Mouse (Mus musculus): ENCODE measurements around the gene Wdr4. TPM values are rescaled to one million over a fixed set of nuclear protein-coding genes. Genes with fewer than 3 reads are reported as not detected.
A peak's percentile ranks its signal among the peaks of the same experiment; 100 is the strongest.
"Not testable (repeated sequence)": the region's sequence is repeated elsewhere in the genome, so short reads cannot be mapped to it uniquely, and the experiment has no call there.

Gene Wdr4
- total RNA-seq (2021): 10 to 100 TPM; 26.3 to 28.8 TPM
- long read RNA-seq, full-length matches to known transcripts: 20 of 24 reads
- long read RNA-seq, partial matches to known transcripts: 1 of 24 reads
- long read RNA-seq, other reads (novel, unspliced or antisense): 3 of 24 reads

GRCm38 (mm10) chr17:31519946-31520838 lies at the start of gene Wdr4, which contains the start of gene Ndufv3:
Gene Wdr4, minus strand, starts transcription at chr17:31519980.
Gene Ndufv3, plus strand, starts transcription at chr17:31520115.
- DNase-seq (ENCODE audit: low spot score in 2 of 2): peak; percentile 97 to 98

GRCm38 (mm10) chr17:31566276-31566675 lies 46.5 kb upstream of the Wdr4 start:
- DNase-seq (ENCODE audit: low spot score in 2 of 2): no peak

DNA sequence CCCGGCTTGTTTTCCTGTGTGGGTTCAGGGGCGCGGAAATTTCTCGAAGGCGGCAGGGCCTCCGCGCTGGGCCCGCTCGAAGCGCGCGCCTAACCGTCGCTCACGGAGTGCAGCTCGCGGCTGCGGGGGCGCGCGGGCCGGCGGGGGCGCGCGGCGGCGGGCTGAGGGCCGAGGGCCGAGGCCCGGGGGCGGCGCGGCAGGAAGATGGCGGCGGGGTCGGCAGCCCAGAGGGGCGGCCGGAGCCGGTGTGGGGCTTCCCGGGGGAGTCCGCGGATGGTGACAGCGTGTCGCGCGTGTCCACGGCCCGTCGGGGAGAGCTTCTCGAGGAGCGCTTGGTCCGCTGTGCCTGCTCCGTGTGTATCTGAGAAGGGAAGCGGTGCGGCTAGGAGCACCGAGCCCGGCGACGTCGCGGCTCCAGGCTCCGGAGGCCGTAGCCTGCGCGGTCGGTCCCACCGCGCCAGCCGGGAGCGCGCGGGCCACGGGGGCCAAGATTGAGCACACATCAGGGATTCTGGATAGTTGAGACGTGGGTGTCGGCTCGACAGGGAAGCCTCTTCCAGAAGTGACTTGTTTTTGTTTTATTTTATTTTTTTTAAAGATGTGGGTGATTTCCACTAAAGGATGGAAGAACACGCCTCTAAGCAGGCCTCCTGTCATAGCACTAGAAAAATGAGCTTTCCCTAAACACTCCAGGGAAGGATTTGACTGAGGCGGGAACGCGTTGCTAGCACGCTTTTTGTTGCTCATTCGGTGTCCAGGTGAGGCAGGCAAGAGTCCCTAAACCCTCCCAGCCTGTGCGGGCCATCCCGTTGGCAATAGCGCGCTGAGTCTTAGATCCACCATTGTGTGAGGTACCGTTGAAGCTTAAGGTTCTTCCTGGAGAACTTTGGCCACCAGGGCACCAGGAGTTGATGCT lies 45.6 kb upstream of the Wdr4 start:
- peak; percentile 72 to 81 for DNase-seq (ENCODE audit: low spot score in 2 of 2)

DNA sequence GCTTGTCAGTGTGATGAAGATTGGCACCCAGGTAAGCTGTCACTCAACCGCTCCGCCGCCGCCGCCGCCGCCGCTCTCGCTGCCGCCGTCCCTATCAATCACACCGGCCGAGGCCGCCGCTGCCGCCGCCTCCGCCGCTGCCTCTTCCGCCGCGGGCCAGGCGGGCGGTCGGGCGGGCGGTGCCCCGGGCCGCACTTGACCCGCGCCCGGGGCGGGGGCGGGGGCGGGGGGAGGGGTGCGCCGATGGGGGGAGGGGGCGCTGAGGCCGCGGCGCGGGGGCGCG lies 45.0 kb upstream of the Wdr4 start:
- DNase-seq (ENCODE audit: low spot score in 2 of 2): no peak

DNA sequence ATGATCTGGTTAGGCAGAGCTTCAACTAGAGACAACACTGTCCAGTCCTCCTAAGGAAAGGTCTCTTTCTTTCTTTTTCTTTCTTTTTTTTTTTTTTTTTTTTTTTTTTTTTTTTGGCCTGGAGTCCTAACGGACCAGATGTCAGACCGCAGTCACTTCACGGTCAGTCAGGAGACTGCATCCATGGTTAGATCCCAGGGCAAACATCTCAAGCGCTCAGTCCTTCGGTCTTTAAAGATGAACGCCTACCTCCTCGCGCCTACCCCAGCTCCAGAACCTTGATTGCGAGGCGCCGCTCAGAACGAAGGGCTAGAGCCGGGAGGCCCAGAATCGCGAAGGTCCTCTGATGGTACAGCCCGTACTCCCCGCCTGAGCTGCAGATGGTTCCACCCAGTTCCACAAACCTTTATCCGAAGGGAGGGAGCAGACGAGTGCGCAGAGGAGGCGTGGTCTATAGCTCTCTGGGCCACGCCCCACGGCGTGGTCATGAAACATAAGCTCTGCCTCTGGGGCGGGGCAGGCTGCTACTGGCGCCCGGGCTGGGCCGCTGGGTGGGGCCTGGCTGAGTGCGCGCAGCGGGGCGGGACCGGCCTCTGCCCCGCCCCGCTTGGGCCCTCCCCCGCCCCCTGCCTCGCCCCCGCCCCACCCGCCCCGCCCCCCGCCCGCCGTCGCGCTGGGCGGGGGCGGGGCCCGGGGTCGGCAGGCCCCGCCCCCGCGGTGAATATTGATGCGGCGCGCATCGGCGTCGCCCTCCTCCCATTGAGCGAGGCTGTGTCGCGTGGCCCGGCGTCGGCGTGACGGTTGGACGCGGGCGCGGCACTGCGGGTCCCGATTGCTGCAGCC lies 44.5 kb upstream of the Wdr4 start, which contains the start of gene Pknox1:
Gene Pknox1, plus strand, starts transcription at position 720 of the 843 bp plus-strand sequence.
- peak; percentile 97 to 98 for DNase-seq (ENCODE audit: low spot score in 2 of 2)

DNA sequence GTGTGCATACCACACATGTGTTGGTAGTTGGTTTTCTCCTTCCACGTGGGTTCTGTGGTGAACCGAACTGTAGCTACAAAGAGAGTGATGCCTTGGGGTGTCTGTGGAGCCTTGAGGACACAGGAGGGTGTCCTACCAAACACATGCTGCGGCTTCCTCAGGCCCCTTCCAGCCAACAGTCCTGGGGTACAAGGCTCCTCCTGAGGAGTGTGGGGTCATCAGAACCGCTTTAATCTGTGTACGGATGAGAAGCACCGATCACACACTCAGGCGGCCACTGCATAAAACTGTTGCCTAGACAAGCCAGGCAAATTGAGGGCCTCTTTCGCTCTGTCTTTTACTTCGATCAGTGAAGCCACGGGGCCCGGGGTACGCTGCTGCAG lies 43.8 kb upstream of the Wdr4 start:
- DNase-seq (ENCODE audit: low spot score in 2 of 2): peak; percentile 49 to 58

DNA sequence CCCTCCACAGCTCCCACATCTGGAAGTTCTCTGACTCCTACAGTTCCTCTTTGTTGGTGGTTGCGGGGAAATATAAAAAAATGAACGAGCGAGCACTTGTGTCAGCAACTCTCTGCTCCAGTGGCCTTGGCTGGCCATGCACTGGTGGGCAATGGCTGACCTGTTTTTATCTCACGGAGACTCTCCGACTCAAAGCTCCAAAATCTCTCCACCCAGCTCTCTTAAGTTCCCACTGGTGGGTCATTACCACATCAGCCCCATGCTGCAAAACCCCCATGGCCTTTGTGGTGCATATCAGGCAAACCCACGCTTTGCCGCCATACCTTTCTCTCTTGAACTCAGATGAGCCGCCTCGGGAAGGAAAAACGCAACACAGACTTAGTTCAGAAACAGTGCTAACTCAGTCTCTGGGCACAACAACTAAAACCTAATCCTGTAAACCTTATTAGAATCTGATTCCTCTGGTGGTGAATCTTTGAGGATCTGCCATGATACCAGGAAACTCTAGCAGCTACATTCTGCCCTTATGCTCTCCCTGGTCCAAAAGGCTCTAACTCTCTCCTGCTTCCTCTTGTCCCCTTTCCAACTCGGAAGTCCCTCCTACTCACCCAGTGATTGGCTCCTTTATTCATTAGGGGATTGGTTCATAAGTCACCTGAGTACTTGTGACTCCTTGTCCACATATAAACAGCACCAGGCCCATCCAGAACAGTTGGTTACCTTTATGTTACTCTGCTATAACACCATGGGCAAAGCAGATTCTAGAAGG lies 39.4 kb upstream of the Wdr4 start:
- DNase-seq (ENCODE audit: low spot score in 2 of 2): no peak

DNA sequence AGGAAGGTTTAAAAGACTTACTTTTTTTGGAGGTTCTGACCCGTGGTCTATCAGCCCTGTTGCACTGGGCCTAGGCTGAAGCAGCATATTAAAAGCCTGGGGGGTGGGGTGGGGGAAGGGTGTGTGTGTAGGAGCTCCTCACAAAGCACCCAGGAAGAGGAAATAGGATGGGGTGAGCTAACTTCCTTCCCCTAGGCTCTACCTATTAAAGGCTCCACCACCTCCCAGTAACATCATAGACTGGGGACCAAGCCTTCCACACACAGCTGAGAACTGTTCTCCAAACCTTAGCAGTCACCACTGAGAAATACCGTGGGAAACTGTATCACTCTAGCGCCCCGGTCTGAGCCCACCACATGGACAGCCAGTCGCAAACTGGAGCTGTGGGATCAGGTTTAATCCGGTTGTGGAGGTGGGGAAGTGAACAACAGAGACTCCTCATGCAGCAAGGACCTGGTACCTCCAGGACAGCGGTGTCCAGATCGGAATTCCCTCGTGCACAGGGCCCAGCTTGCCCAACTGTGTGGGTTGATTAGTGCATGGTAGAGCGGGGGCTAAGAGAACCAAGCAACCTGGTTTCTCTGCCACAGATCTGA lies 38.3 kb upstream of the Wdr4 start:
- no peak for DNase-seq (ENCODE audit: low spot score in 2 of 2)

- no peak for DNase-seq (ENCODE audit: low spot score in 2 of 2)
These were observed 37.5 kb upstream of the Wdr4 start for GRCm38 (mm10) chr17:31557124-31557880.

DNA sequence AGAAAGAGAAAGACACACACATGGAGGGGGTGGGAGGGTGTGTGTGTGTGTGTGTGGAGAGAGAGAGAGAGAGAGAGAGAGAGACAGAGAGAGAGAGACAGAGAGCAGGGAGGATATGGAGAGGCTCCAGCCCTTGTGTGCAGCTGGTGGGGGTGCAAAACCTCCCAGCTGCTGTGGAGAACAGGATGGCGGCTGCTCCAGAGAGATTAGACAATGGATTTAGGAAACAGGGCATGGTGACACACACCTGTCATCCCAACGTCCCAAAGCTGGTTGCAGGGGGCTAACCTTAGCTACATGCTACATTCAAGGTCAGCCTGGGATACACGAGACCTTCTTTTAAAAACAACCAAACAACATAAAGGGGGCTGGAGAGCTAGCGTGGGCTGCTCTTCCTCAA lies 36.5 kb upstream of the Wdr4 start:
- no peak for DNase-seq (ENCODE audit: low spot score in 2 of 2)

GRCm38 (mm10) chr17:31552601-31553000 lies 32.8 kb upstream of the Wdr4 start:
- not testable (repeated sequence) for DNase-seq (ENCODE audit: low spot score in 2 of 2)

DNA sequence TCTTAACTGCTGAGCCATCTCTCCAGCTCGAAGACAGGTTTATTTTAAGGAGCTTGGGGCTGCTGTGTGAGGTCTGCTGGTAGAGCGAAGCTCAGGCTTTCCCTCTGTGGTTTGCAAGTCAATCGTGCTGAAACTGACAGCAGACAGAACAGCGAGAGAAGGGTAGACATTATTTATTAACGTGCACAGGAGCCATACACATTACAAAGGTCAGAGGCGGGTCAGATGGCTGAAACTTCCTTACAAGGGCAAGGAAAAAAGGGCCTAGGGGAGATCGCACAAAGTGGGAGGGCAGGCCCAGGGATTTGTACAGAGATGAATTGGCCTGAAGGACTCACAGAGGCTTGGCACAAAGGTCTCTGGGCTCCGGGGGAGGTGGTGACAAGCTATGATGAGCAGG lies 29.6 kb upstream of the Wdr4 start:
- no peak for DNase-seq (ENCODE audit: low spot score in 2 of 2)

- DNase-seq (ENCODE audit: low spot score in 2 of 2): no peak
These were observed 28.2 kb upstream of the Wdr4 start for GRCm38 (mm10) chr17:31547974-31548373.

DNA sequence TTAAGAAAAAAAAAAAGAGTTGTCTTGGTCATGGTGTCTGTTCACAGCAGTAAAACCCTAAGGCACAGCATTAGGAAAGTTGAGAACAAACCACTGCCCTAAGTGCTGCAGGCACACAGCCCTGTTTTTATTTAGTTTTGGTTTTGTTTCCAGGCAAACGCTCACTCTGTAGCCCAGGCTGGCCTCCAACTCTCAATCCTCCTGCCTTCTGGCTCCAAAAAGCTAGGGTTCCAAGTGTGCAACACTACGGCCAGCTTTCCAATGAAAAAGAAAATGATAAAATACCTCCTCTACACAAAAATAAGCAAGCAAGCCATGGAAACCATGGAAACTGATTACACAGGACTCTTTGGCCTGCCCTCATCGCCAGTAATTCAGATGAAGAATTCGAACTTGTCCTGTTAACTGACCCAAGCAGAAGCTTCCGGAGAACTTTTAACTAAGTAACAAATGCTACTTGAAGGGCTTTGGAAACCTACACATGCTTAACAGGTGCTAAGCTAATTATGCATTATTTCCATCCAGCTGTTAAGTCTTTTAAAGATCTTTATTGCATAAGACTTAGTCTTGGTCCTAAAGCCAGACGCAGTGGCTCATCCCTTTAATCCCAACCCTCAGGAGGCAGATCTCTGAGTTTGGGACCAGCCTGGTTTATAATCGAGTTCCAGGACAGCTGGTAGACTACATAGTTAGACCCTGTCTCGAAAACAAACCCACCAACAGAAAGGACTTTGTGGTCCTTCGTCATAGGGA lies 26.8 kb upstream of the Wdr4 start:
- DNase-seq (ENCODE audit: low spot score in 2 of 2): no peak

DNA sequence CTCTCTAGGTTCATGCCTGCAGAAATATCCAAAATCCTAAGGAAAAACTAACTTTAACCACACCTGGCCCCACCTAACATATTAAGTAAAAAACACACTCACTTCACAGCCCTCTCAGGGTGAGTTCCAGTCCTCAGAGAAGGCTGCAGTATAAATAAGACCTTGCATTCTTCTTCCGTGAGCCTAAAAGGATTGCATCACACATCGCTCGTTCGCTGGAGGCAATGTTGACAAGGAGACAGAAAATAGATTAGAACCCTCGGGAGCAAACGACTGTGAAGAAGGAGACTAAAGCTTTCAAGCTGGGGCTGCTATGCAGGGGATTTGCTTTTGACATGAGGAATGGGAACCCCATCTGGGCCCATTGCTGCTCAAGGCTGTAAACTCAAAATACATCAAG lies 23.8 kb upstream of the Wdr4 start:
- DNase-seq (ENCODE audit: low spot score in 2 of 2): no peak

GRCm38 (mm10) chr17:31541460-31541831 lies 21.7 kb upstream of the Wdr4 start:
- no peak for DNase-seq (ENCODE audit: low spot score in 2 of 2)

DNA sequence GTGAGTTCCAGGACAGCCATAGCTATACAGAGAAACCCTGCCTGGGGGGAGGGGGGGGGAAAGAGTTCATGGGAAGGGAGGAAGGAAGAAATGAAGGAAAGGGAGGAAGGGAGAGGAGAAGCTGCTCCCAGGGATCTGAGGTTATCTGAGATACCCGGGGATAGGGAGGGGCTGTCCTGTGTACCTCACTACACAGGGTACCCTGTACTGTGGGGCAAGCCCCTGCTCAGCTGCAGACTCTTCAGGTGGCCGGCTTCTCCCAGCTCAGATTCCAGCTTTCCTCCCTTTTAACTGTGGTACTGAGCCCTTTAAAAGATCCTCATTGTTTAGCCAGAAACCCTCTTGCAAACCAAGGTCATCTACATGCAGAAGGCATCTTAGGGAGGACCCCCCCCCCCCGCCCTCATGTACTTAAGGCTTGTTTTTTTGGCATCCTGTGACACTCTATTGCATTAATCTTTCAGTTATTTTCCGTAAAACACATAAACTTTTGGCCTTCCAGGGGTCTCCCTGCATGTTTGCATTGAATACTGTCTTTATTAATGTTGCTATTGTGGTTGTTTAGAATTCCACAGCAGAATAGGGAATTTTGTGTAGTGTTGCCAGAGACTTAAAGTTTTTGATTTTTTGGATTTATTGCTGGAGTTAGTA lies 21.2 kb upstream of the Wdr4 start:
- no peak for DNase-seq (ENCODE audit: low spot score in 2 of 2)

DNA sequence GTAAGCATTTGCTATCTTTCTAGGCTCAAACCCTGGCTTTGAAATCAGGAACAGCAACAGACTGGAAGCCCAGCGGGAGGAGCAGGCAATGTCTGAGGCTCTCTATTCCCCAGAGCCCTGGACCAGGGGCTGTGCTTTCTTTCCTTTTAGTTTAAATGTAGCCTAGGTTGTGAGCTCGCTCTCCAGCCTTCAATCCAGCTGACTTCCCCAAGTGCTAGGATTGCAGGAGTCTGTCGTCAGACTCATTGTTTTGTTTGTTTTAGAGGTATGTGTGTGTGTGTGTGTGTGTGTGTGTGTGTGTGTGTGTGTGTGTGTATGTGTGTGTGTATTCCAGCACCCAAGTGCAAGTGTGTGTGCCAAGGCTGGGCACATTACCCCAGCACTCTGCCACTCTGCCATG lies 20.3 kb upstream of the Wdr4 start:
- no peak for DNase-seq (ENCODE audit: low spot score in 2 of 2)

Measured in layer of hippocampus, postnatal 10 days (tissue).